Mouse (Mus musculus) limb, embryonic 15.5 days (tissue): ENCODE data around the gene Tshz2. TPM values are rescaled to one million over a fixed set of nuclear protein-coding genes. Genes with fewer than 3 reads are reported as not detected.

Source experiments
- ATAC-seq: fragments of 200-750 bp; cut with Nextera tagmentation; 2 replicates; pipeline ENCODE4 v1.8.0; 2017; ENCODE audit warnings: low read depth, moderate TSS enrichment; ENCODE audit not compliant: insufficient number of reproducible peaks, low FRiP score, low TSS enrichment
- H3K27ac ChIP-seq: fragments of 300-500 bp; sonication (generic); 2 replicates; pipeline ENCODE4 v1.5.1; 2015; ENCODE audit warnings: moderate library complexity, mild to moderate bottlenecking, inconsistent platforms
- H3K27me3 ChIP-seq: fragments of 300-500 bp; sonication (generic); 2 replicates; pipeline ENCODE4 v1.6.1; 2015; ENCODE audit warnings: inconsistent platforms
- H3K36me3 ChIP-seq: fragments of 300-500 bp; sonication (generic); 2 replicates; pipeline ENCODE4 v1.6.1; 2015; ENCODE audit warnings: inconsistent platforms
- H3K4me1 ChIP-seq: fragments of 300-500 bp; sonication (generic); 2 replicates; pipeline ENCODE4 v1.6.1; 2015; ENCODE audit warnings: inconsistent platforms
- H3K4me2 ChIP-seq: fragments of 300-500 bp; sonication (generic); 2 replicates; pipeline ENCODE4 v1.6.1; 2015; ENCODE audit warnings: mild to moderate bottlenecking, inconsistent platforms
- H3K4me3 ChIP-seq: fragments of 300-500 bp; sonication (generic); 2 replicates; pipeline ENCODE4 v1.5.1; 2015; ENCODE audit warnings: mild to moderate bottlenecking, inconsistent platforms
- H3K9ac ChIP-seq: fragments of 300-500 bp; sonication (generic); 2 replicates; pipeline ENCODE4 v1.6.1; 2015; ENCODE audit warnings: inconsistent platforms
- H3K9me3 ChIP-seq: fragments of 300-500 bp; sonication (generic); 2 replicates; pipeline ENCODE4 v1.6.1; 2016; ENCODE audit warnings: inconsistent platforms
- WGBS: fragments of 180-500 bp; shearing (Covaris S2); methylation state at CpG from one replicate; pipeline ENCODE4 v1.1.7; 2015; 5-methylcytosine and 5-hydroxymethylcytosine counted together
- polyA plus RNA-seq: library from polyadenylated mRNA; unstranded; fragments of >200 nt; fragmentation: Nextera tagmentation; extraction: Ambion mirVana; gene quantifications from 2 replicates; pipeline ENCODE4 v1.2.1, GENCODE M21; 2015

Tshz2 gene
- polyA plus RNA-seq, 1 experiment from 2014 or later, result 9.8 TPM

- no peak overlapping the region for H3K4me2 ChIP-seq
- H3K9me3 ChIP-seq, result no peaks in the 10 kb centered on the region
- no peak overlapping the region for H3K27ac ChIP-seq
- H3K9ac ChIP-seq, result no peak overlapping the region
- no peaks in the 10 kb centered on the region for H3K27me3 ChIP-seq
- WGBS, result 63% methylated on average over 9 of the region's 9 CpGs
- H3K36me3 ChIP-seq, result no peaks in the 10 kb centered on the region
- 0 out of 2 replicates have a peak, but pooled peaks cover 9% of the 10 kb centered on the region for H3K4me1 ChIP-seq
- no peak overlapping the region for H3K4me3 ChIP-seq
- no peak for ATAC-seq
Measured at GRCm38 (mm10) chr2:170046371-170047145, 413.7 kb downstream of the Tshz2 start.

- no peak overlapping the region for H3K9ac ChIP-seq
- WGBS, result 81% methylated on average over 1 of the region's 1 CpGs
- no peak for ATAC-seq
- no peaks in the 10 kb centered on the region for H3K9me3 ChIP-seq
- H3K4me1 ChIP-seq, result 0 out of 2 replicates have a peak, but pooled peaks cover 2% of the 10 kb centered on the region
- no peak overlapping the region for H3K4me3 ChIP-seq
- no peaks in the 10 kb centered on the region for H3K27me3 ChIP-seq
- H3K4me2 ChIP-seq, result no peak overlapping the region
- no peak overlapping the region for H3K27ac ChIP-seq
- no peaks in the 10 kb centered on the region for H3K36me3 ChIP-seq
Measured at GRCm38 (mm10) chr2:170048831-170049230, 416.0 kb downstream of the Tshz2 start.

GRCm38 (mm10) chr2:170050651-170051050 is 417.8 kb downstream of the Tshz2 start:
- no peak overlapping the region for H3K9ac ChIP-seq
- H3K36me3 ChIP-seq, result no peaks in the 10 kb centered on the region
- H3K9me3 ChIP-seq, result no peaks in the 10 kb centered on the region
- no peak overlapping the region for H3K4me2 ChIP-seq
- no peak for ATAC-seq
- no peaks in the 10 kb centered on the region for H3K27me3 ChIP-seq
- WGBS, result 56% methylated on average over 5 of the region's 5 CpGs
- 0 out of 2 replicates have a peak, but pooled peaks cover 2% of the 10 kb centered on the region for H3K4me1 ChIP-seq
- no peak overlapping the region for H3K27ac ChIP-seq
- no peak overlapping the region for H3K4me3 ChIP-seq

- Histone ChIP-seq H3K36me3 (no peaks in the 10 kb centered on the region), H3K9me3 (no peaks in the 10 kb centered on the region), H3K4me1 (no peaks in the 10 kb centered on the region), H3K4me3 (no peak overlapping the region), H3K27ac (no peak overlapping the region), H3K4me2 (no peak overlapping the region), H3K27me3 (no peaks in the 10 kb centered on the region), H3K9ac (no peak overlapping the region)
- 87% methylated on average over 6 of the region's 6 CpGs for WGBS
- no peak for ATAC-seq
Measured at GRCm38 (mm10) chr2:170051441-170051840, 418.6 kb downstream of the Tshz2 start.

- H3K9ac ChIP-seq, result no peak overlapping the region
- no peak overlapping the region for H3K4me2 ChIP-seq
- no peak for ATAC-seq
- H3K27me3 ChIP-seq, result no peaks in the 10 kb centered on the region
- H3K4me1 ChIP-seq, result no peaks in the 10 kb centered on the region
- no peaks in the 10 kb centered on the region for H3K36me3 ChIP-seq
- 78% methylated on average over 12 of the region's 12 CpGs for WGBS
- no peak overlapping the region for H3K27ac ChIP-seq
- H3K4me3 ChIP-seq, result no peak overlapping the region
- H3K9me3 ChIP-seq, result no peaks in the 10 kb centered on the region
Measured at GRCm38 (mm10) chr2:170054943-170055342, 422.1 kb downstream of the Tshz2 start.

- Histone ChIP-seq H3K4me3 (no peak overlapping the region), H3K36me3 (no peaks in the 10 kb centered on the region), H3K9ac (no peak overlapping the region), H3K27me3 (no peaks in the 10 kb centered on the region), H3K4me1 (no peaks in the 10 kb centered on the region), H3K9me3 (no peaks in the 10 kb centered on the region), H3K27ac (no peak overlapping the region), H3K4me2 (no peak overlapping the region)
- 36% methylated on average over 9 of the region's 9 CpGs for WGBS
- ATAC-seq, result no peak
Measured at GRCm38 (mm10) chr2:170055413-170055812, 422.6 kb downstream of the Tshz2 start.

- ATAC-seq, result no peak
- H3K4me3 ChIP-seq, result no peak overlapping the region
- WGBS, result 80% methylated on average over 14 of the region's 14 CpGs
- H3K4me1 ChIP-seq, result no peaks in the 10 kb centered on the region
- H3K27ac ChIP-seq, result no peak overlapping the region
- H3K36me3 ChIP-seq, result no peaks in the 10 kb centered on the region
- H3K9me3 ChIP-seq, result no peaks in the 10 kb centered on the region
- H3K9ac ChIP-seq, result no peak overlapping the region
- H3K27me3 ChIP-seq, result no peaks in the 10 kb centered on the region
- H3K4me2 ChIP-seq, result no peak overlapping the region
Measured at GRCm38 (mm10) chr2:170058774-170059173, 426.0 kb downstream of the Tshz2 start.

- Histone ChIP-seq H3K4me1 (no peaks in the 10 kb centered on the region), H3K27me3 (no peaks in the 10 kb centered on the region), H3K9me3 (no peaks in the 10 kb centered on the region), H3K36me3 (no peaks in the 10 kb centered on the region), H3K27ac (no peak overlapping the region), H3K4me3 (no peak overlapping the region), H3K9ac (no peak overlapping the region), H3K4me2 (no peak overlapping the region)
- 69% methylated on average over 4 of the region's 4 CpGs for WGBS
- no peak for ATAC-seq
Measured at GRCm38 (mm10) chr2:170060066-170060465, 427.3 kb downstream of the Tshz2 start.

GRCm38 (mm10) chr2:170062378-170062777 is 429.6 kb downstream of the Tshz2 start:
- Histone ChIP-seq H3K27me3 (no peaks in the 10 kb centered on the region), H3K9ac (no peak overlapping the region), H3K4me1 (no peaks in the 10 kb centered on the region), H3K4me2 (no peak overlapping the region), H3K9me3 (no peaks in the 10 kb centered on the region), H3K4me3 (no peak overlapping the region), H3K27ac (no peak overlapping the region), H3K36me3 (no peaks in the 10 kb centered on the region)
- 76% methylated on average over 3 of the region's 3 CpGs for WGBS
- ATAC-seq, result no peak

- no peaks in the 10 kb centered on the region for H3K9me3 ChIP-seq
- H3K9ac ChIP-seq, result no peak overlapping the region
- H3K27ac ChIP-seq, result no peak overlapping the region; the same call in 1 of the 2 replicates
- no peak overlapping the region for H3K4me3 ChIP-seq
- peaks cover 16% of the 10 kb centered on the region for H3K4me1 ChIP-seq
- no peak overlapping the region for H3K4me2 ChIP-seq
- H3K36me3 ChIP-seq, result no peaks in the 10 kb centered on the region
- H3K27me3 ChIP-seq, result no peaks in the 10 kb centered on the region
- 78% methylated on average over 5 of the region's 5 CpGs for WGBS
- no peak for ATAC-seq
Measured at GRCm38 (mm10) chr2:170069976-170070375, 437.2 kb downstream of the Tshz2 start.

GRCm38 (mm10) chr2:170070641-170071241 is 437.9 kb downstream of the Tshz2 start:
- H3K4me2 ChIP-seq, result peak overlapping the region; percentile 54
- H3K4me3 ChIP-seq, result peak overlapping the region; percentile 27
- WGBS, result 5% methylated on average over 15 of the region's 15 CpGs
- no peak overlapping the region for H3K9ac ChIP-seq
- H3K9me3 ChIP-seq, result no peaks in the 10 kb centered on the region
- peaks cover 16% of the 10 kb centered on the region for H3K4me1 ChIP-seq
- peak; percentile 87 for ATAC-seq
- H3K27ac ChIP-seq, result peak overlapping the region; percentile 71
- no peaks in the 10 kb centered on the region for H3K36me3 ChIP-seq
- no peaks in the 10 kb centered on the region for H3K27me3 ChIP-seq

- H3K4me3 ChIP-seq, result no peak overlapping the region
- no peak overlapping the region for H3K4me2 ChIP-seq
- no peak for ATAC-seq
- H3K9ac ChIP-seq, result no peak overlapping the region
- H3K36me3 ChIP-seq, result no peaks in the 10 kb centered on the region
- H3K9me3 ChIP-seq, result no peaks in the 10 kb centered on the region
- H3K4me1 ChIP-seq, result peaks cover 9% of the 10 kb centered on the region; the same call in 1 of the 2 replicates
- H3K27ac ChIP-seq, result no peak overlapping the region
- no peaks in the 10 kb centered on the region for H3K27me3 ChIP-seq
- 34% methylated on average over 6 of the region's 6 CpGs for whole genome bisulfite sequencing
Measured at GRCm38 (mm10) chr2:170076941-170077490, 444.2 kb downstream of the Tshz2 start.
